Mouse (Mus musculus) activated CD4-positive, CD25-positive, alpha-beta regulatory T cell (primary cell): ENCODE results near the gene Dhx36. TPM values are rescaled to one million over a fixed set of nuclear protein-coding genes. Genes with fewer than 3 reads are reported as not detected.

Experiments
- polyA plus RNA-seq, 2 experiments: library from polyadenylated mRNA; unstranded; fragments of 100-300 nt; shearing (Covaris generic); gene quantifications; one replicate each; pipeline ENCODE4 v1.2.1; 2017

Dhx36 gene
- polyA plus RNA-seq = 10 to 100 TPM; 41.1 to 42.7 TPM

DNA sequence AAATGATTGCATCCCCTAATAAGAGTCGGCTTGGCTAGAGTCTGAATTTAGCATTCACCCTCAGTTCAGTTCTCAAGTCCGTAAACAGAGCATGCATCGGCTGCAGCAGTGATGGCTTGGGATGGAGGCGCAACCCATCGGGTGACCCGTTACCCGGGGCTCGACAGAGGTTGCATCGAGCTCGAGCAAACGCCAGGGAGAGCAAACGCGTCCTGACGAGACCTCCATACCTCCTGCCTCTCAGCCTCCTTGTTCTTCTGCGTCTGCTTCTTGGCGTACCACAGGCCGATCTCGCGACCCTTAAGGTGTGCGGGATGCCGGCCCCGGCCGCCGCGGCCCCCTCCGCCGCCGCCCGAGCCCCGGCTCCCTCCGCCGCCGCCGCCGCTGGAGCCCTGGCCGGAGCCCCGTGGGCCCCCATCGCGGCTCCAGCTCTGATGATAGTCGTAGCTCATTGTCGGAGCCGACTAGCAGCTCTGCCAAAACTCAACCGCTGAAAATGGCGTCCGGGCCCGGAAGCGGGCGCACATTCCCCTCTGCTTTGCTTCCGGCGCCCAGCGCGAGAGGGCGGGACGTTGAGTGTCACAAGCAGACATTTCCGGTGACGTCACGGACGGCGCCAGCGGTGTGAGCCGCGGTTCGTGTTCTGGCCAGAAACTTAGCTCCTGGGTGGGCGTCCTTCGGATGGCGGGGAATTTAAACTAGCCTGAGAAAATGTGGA is at the start of gene Dhx36:
Dhx36 (minus strand) TSS at position 517 of the 718 bp plus-strand sequence.

Other genes starting within 250 kb of the Dhx36 start
- under 1 TPM in 1 of 2 experiments, not detected in 1; 0.64 TPM for gene Arhgef26, start 168.7 kb downstream of the Dhx36 start, polyA plus RNA-seq
- gene Gpr149, start 98.1 kb upstream of the Dhx36 start, polyA plus RNA-seq = under 1 TPM in 1 of 2 experiments, not detected in 1; 0.16 TPM